Mouse (Mus musculus) left cerebral cortex, postnatal 14 days (tissue): Measurements from ENCODE around the gene Rarres2. TPM values are rescaled to one million over a fixed set of nuclear protein-coding genes. Genes with fewer than 3 reads are reported as not detected.

ENCODE experiments used
- total RNA-seq, 2 experiments: library from RNA; stranded (reverse); gene quantifications; 2 replicates each; pipeline ENCODE4 v1.2.3; 2021

The Rarres2 gene
- total RNA-seq, 2 experiments from 2014 or later = 10.3 to 10.9 TPM

Other genes with a start within 250 kb of the Rarres2 start
- gene Krba1, start 177.2 kb downstream of the Rarres2 start, total RNA-seq = 10 to 100 TPM; 46.8 to 49.9 TPM
- gene Zfp467, start 127.0 kb downstream of the Rarres2 start, total RNA-seq = 10 to 100 TPM; 15.8 to 21.2 TPM
- under 1 TPM; 0.59 to 0.64 TPM for gene Sspo, start 124.6 kb downstream of the Rarres2 start, total RNA-seq
- gene Atp6v0e2, start 35.2 kb downstream of the Rarres2 start, total RNA-seq = 100 to 1,000 TPM; 520 to 530 TPM
- 10 to 100 TPM; 29.0 to 30.6 TPM for gene Lrrc61, start 18.0 kb downstream of the Rarres2 start, total RNA-seq
- gene Gm45021, start 16.8 kb upstream of the Rarres2 start, total RNA-seq = not detected
- gene Repin1, start 21.1 kb upstream of the Rarres2 start, total RNA-seq = 10 to 100 TPM; 34.0 to 36.7 TPM
- not detected for gene Gm44965, start 21.2 kb upstream of the Rarres2 start, total RNA-seq
- gene Zfp775, start 29.3 kb upstream of the Rarres2 start, total RNA-seq = 1 to 10 TPM; 6.0 to 7.4 TPM
- 10 to 100 TPM; 15.6 to 18.4 TPM for gene AI854703, start 54.0 kb upstream of the Rarres2 start, total RNA-seq
- under 1 TPM; 0.97 to 0.99 TPM for gene Gimap8, start 74.4 kb upstream of the Rarres2 start, total RNA-seq
- gene Gimap9, start 103.3 kb upstream of the Rarres2 start, total RNA-seq = 1 to 10 TPM in 1 of 2 experiments, under 1 TPM in 1; 0.83 to 1.4 TPM
- under 1 TPM; 0.40 to 0.90 TPM for gene Gimap4, start 111.8 kb upstream of the Rarres2 start, total RNA-seq
- gene Gimap6, start 135.4 kb upstream of the Rarres2 start, total RNA-seq = 1 to 10 TPM; 6.4 to 6.5 TPM
- gene Gm28053, start 145.8 kb upstream of the Rarres2 start, total RNA-seq = 1 to 10 TPM in 1 of 2 experiments, not detected in 1; 1.4 TPM
- not detected for gene Gimap7, start 145.8 kb upstream of the Rarres2 start, total RNA-seq
- gene Gimap1, start 166.3 kb upstream of the Rarres2 start, total RNA-seq = 1 to 10 TPM; 2.2 TPM
- 1 to 10 TPM in 1 of 2 experiments, under 1 TPM in 1; 0.77 to 1.5 TPM for gene Gimap5, start 173.4 kb upstream of the Rarres2 start, total RNA-seq
- not detected for gene Gimap3, start 198.1 kb upstream of the Rarres2 start, total RNA-seq